Mouse (Mus musculus) limb, embryonic 10.5 days (tissue): ENCODE results near the gene Parp4. TPM values are rescaled to one million over a fixed set of nuclear protein-coding genes. Genes with fewer than 3 reads are reported as not detected.

Experiments
- DNase-seq: peaks from one replicate; pipeline ENCODE4 v3.0.0-alpha.2; 2017; ENCODE audit warnings: low spot score
- H3K27ac ChIP-seq: fragments of 300-500 bp; sonication (generic); 2 replicates; pipeline ENCODE4 v1.5.1; 2016; ENCODE audit warnings: mild to moderate bottlenecking
- H3K27me3 ChIP-seq: fragments of 300-500 bp; sonication (generic); 2 replicates; pipeline ENCODE4 v1.6.1; 2016; ENCODE audit warnings: low read depth, mild to moderate bottlenecking; ENCODE audit not compliant: poor library complexity, severe bottlenecking
- H3K36me3 ChIP-seq: fragments of 300-500 bp; sonication (generic); 2 replicates; pipeline ENCODE4 v1.6.1; 2016; ENCODE audit warnings: mild to moderate bottlenecking, moderate library complexity
- H3K4me1 ChIP-seq: fragments of 300-500 bp; sonication (generic); 2 replicates; pipeline ENCODE4 v1.6.1; 2016
- H3K4me3 ChIP-seq: fragments of 300-500 bp; sonication (generic); 2 replicates; pipeline ENCODE4 v1.5.1; 2016; ENCODE audit warnings: mild to moderate bottlenecking, moderate library complexity
- H3K9me3 ChIP-seq: fragments of 300-500 bp; sonication (generic); replicated peaks from 2 replicates; pipeline ENCODE4 v1.6.1; 2016; ENCODE audit warnings: mild to moderate bottlenecking
- WGBS: fragments of 180-500 bp; shearing (Covaris S2); methylation state at CpG from one replicate; pipeline ENCODE4 v1.1.7; 2016; 5-methylcytosine and 5-hydroxymethylcytosine counted together
- polyA plus RNA-seq: library from polyadenylated mRNA; unstranded; fragments of >200 nt; fragmentation: Nextera tagmentation; extraction: Ambion mirVana; gene quantifications from 2 replicates; pipeline ENCODE4 v1.2.1, GENCODE M21; 2016

Parp4 gene
- polyA plus RNA-seq, 1 experiment from 2014 or later: 1.5 TPM

DNA sequence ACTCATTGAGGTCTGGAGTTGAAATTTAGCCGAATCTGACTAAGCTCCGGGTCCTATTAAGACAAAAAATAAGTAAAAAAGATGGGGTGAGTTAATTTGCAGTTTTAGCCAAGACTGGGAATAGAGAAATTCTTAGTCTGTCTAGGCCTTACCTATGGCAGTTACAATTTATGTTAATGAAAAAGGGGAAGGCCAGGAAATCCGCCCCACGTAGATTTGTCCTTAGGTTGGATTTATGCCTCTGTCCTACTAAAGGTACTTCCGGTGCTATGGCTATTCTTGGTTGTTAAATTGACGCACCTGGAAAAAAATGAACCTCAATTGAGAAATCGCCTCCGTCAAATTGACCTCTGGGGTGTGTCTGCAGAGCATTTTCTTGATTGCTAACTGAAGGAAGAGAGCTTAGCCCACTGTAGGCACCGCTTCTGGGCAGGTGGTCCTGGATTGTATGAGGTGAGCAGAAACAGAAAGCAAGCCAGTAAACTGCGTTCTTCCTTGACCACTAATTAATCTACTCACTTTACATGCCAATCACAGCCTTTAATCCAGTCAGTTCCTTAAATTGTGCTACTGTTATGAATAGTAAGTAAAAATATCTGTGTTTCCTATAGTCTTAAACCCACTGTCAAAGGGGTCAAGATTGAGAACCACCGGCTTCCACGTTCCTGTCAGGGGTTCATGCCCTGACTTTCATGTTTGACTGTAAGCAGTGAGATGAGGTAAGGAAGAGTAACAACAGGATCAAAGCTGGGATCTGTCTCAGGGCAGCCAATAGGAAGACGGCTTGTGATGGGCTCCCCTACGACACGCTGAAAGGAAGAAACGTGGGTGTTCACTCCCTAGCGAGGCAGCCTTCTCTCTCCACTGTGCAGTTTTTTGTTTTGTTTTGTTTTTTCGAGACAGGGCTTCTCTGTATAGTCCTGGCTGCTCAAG, 816 bp downstream of the Parp4 start:
- WGBS: 73% methylated on average over 18 of the region's 18 CpGs
- peak overlapping the region; percentile 63 for H3K4me3 ChIP-seq
- no peak overlapping the region for H3K27ac ChIP-seq
- H3K36me3 ChIP-seq: no peaks in the 10 kb centered on the region
- H3K27me3 ChIP-seq: no peaks in the 10 kb centered on the region
- peaks cover 20% of the 10 kb centered on the region for H3K4me1 ChIP-seq
- no peaks in the 10 kb centered on the region for H3K9me3 ChIP-seq
- DNase-seq: no peak

- WGBS: 64% methylated on average over 8 of the region's 8 CpGs
- no peak for DNase-seq
- no peak overlapping the region for H3K27ac ChIP-seq
Observed at GRCm38 (mm10) chr14:56579011-56579410, 3.6 kb downstream of the Parp4 start.

DNA sequence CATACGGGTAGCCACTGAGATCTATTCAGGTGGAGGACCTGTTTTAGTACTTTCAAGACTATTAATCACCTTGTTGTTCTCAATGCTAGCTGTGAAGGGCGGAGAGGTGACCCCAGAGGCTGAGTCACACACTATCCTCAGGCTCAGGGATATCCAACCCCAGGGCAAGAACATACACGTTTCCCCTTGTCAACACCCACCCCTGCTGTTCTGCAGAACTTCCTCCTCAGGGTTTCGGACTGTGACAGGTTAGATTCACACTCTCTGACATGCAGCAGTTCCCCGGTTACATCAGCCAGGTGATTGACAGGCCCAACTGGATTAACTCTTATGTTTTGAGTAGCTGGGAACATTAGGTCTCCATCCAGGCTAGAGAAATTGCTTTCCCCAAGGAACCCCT, 5.7 kb downstream of the Parp4 start:
- 58% methylated on average over 5 of the region's 5 CpGs for WGBS

More at GRCm38 (mm10) chr14:56579011-56579410, 3.6 kb downstream of the Parp4 start:
- H3K36me3 ChIP-seq: no peaks in the 10 kb centered on the region
- peaks cover 17% of the 10 kb centered on the region for H3K4me1 ChIP-seq
- no peaks in the 10 kb centered on the region for H3K27me3 ChIP-seq
- no peaks in the 10 kb centered on the region for H3K9me3 ChIP-seq
- no peak overlapping the region for H3K4me3 ChIP-seq

GRCm38 (mm10) chr14:56582294-56582693, 6.9 kb downstream of the Parp4 start:
- WGBS: 89% methylated on average over 6 of the region's 6 CpGs
- no peaks in the 10 kb centered on the region for H3K27me3 ChIP-seq
- no peak overlapping the region for H3K4me3 ChIP-seq
- peaks cover 5% of the 10 kb centered on the region; the same call in 1 of the 2 replicates for H3K4me1 ChIP-seq
- no peaks in the 10 kb centered on the region for H3K9me3 ChIP-seq
- H3K27ac ChIP-seq: no peak overlapping the region
- H3K36me3 ChIP-seq: no peaks in the 10 kb centered on the region
- DNase-seq: no peak

More for the DNA sequence above, 5.7 kb downstream of the Parp4 start:
- Histone ChIP-seq H3K27me3 (no peaks in the 10 kb centered on the region), H3K4me3 (no peak overlapping the region), H3K27ac (no peak overlapping the region), H3K36me3 (no peaks in the 10 kb centered on the region), H3K9me3 (no peaks in the 10 kb centered on the region), H3K4me1 (peaks cover 5% of the 10 kb centered on the region; the same call in 1 of the 2 replicates)
- no peak for DNase-seq

DNA sequence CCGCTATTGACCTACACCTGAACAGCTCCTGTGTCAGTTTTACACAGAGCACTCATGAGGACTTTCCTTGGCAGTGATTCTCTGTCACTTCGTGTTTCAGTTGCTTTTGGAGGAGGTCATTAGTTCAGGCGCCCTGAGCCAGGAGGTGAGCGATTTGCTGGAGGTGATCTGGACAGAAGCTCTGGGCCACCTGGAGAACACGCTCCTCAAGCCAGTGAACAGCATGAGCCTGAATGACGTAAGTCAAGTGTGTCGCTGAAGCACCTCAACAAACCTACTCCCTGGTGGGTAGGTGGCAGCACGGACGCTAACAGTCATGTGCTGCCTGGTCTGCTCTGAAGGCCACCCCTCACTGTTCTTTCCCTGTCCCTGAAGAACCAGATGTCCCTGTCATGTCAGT, 16.8 kb downstream of the Parp4 start:
- Histone ChIP-seq H3K9me3 (no peaks in the 10 kb centered on the region), H3K36me3 (no peaks in the 10 kb centered on the region), H3K27ac (no peak overlapping the region), H3K27me3 (no peaks in the 10 kb centered on the region), H3K4me3 (no peak overlapping the region), H3K4me1 (no peaks in the 10 kb centered on the region)
- 94% methylated on average over 9 of the region's 9 CpGs for WGBS
- no peak for DNase-seq

DNA sequence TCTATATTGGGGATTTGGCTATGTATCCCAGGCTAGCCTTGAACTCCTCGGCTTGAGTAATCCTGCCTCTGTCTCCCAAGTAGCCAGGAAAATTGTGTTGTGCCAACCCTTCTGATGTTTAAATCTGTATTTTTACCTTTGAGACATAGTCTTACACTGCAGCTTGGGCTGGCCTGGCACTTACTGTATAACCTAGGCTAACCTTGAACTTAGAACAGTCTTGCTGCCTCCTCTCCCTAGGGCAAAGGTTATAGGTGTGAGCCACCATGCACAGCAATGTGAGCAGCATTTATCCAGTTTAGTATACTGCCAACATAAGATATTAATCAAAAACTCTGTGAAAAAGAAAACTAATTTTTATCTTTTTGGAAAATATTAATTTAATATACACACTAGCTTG, 19.4 kb downstream of the Parp4 start:
- DNase-seq: no peak
- Histone ChIP-seq H3K4me1 (no peaks in the 10 kb centered on the region), H3K27ac (no peak overlapping the region), H3K9me3 (no peaks in the 10 kb centered on the region), H3K36me3 (no peaks in the 10 kb centered on the region), H3K27me3 (no peaks in the 10 kb centered on the region), H3K4me3 (no peak overlapping the region)
- 97% methylated on average over 1 of the region's 1 CpGs for WGBS

GRCm38 (mm10) chr14:56598759-56599158, 23.3 kb downstream of the Parp4 start:
- Histone ChIP-seq H3K36me3 (no peaks in the 10 kb centered on the region), H3K4me3 (no peak overlapping the region), H3K27me3 (no peaks in the 10 kb centered on the region), H3K9me3 (no peaks in the 10 kb centered on the region), H3K27ac (no peak overlapping the region), H3K4me1 (no peaks in the 10 kb centered on the region)
- DNase-seq: peak; percentile 77
- 46% methylated on average over 6 of the region's 6 CpGs for WGBS

- Histone ChIP-seq H3K36me3 (no peaks in the 10 kb centered on the region), H3K27ac (no peak overlapping the region), H3K4me3 (no peak overlapping the region), H3K9me3 (no peaks in the 10 kb centered on the region), H3K27me3 (no peaks in the 10 kb centered on the region), H3K4me1 (no peaks in the 10 kb centered on the region)
- 92% methylated on average over 9 of the region's 9 CpGs for WGBS
- no peak for DNase-seq
Observed at GRCm38 (mm10) chr14:56602069-56602468, 26.6 kb downstream of the Parp4 start.

GRCm38 (mm10) chr14:56604438-56604837, 29.0 kb downstream of the Parp4 start:
- Histone ChIP-seq H3K9me3 (no peaks in the 10 kb centered on the region), H3K27me3 (no peaks in the 10 kb centered on the region), H3K36me3 (no peaks in the 10 kb centered on the region), H3K27ac (no peak overlapping the region), H3K4me1 (no peaks in the 10 kb centered on the region), H3K4me3 (no peak overlapping the region)
- no peak for DNase-seq
- 93% methylated on average over 5 of the region's 5 CpGs for WGBS

- H3K4me3 ChIP-seq: no peak overlapping the region
- no peaks in the 10 kb centered on the region for H3K4me1 ChIP-seq
- DNase-seq: no peak
- no peaks in the 10 kb centered on the region for H3K27me3 ChIP-seq
- 80% methylated on average over 4 of the region's 4 CpGs for WGBS
- H3K27ac ChIP-seq: no peak overlapping the region
- no peaks in the 10 kb centered on the region for H3K36me3 ChIP-seq
- no peaks in the 10 kb centered on the region for H3K9me3 ChIP-seq
Observed at GRCm38 (mm10) chr14:56605136-56605535, 29.7 kb downstream of the Parp4 start.

- WGBS: 93% methylated on average over 3 of the region's 3 CpGs
- no peaks in the 10 kb centered on the region for H3K9me3 ChIP-seq
- H3K4me1 ChIP-seq: no peaks in the 10 kb centered on the region
- no peak overlapping the region for H3K4me3 ChIP-seq
- H3K27me3 ChIP-seq: no peaks in the 10 kb centered on the region
- H3K27ac ChIP-seq: no peak overlapping the region
- no peaks in the 10 kb centered on the region for H3K36me3 ChIP-seq
- no peak for DNase-seq
Observed at GRCm38 (mm10) chr14:56613212-56613611, 37.8 kb downstream of the Parp4 start.

DNA sequence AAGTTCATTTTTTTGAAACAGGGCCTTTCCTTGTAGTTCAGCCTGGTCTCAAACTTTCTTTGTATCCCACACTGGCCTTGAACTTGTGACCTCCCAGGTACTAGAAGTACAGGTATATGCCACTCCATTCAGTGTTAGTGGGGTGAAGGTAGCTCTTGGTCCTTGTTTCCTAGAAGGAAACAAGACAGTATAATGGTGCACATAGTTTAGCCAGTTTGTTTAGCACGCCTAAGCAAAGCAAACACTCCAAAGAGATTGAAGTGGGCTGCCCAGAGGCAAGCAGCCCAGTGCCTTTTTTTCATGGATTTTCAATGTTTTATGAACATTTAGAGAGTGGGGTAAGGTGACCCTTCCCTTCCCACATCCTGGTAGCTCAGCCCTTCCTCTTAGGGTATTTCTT, 42.1 kb downstream of the Parp4 start:
- no peaks in the 10 kb centered on the region for H3K36me3 ChIP-seq
- H3K9me3 ChIP-seq: no peaks in the 10 kb centered on the region
- H3K27me3 ChIP-seq: no peaks in the 10 kb centered on the region
- no peak for DNase-seq
- 89% methylated on average over 1 of the region's 1 CpGs for WGBS
- no peaks in the 10 kb centered on the region for H3K4me1 ChIP-seq
- no peak overlapping the region for H3K27ac ChIP-seq
- no peak overlapping the region for H3K4me3 ChIP-seq

GRCm38 (mm10) chr14:56620425-56620824, 45.0 kb downstream of the Parp4 start:
- no peaks in the 10 kb centered on the region for H3K9me3 ChIP-seq
- no peaks in the 10 kb centered on the region for H3K27me3 ChIP-seq
- H3K36me3 ChIP-seq: no peaks in the 10 kb centered on the region
- 94% methylated on average over 8 of the region's 8 CpGs for WGBS
- no peaks in the 10 kb centered on the region for H3K4me1 ChIP-seq
- DNase-seq: no peak
- no peak overlapping the region for H3K27ac ChIP-seq
- H3K4me3 ChIP-seq: no peak overlapping the region
